Mouse (Mus musculus): ENCODE measurements around the gene Gm45785. TPM values are rescaled to one million over a fixed set of nuclear protein-coding genes. Genes with fewer than 3 reads are reported as not detected.

Gm45785 gene
- polyA plus RNA-seq, 1 experiment from 2014 or later, result 0.18 TPM

DNA sequence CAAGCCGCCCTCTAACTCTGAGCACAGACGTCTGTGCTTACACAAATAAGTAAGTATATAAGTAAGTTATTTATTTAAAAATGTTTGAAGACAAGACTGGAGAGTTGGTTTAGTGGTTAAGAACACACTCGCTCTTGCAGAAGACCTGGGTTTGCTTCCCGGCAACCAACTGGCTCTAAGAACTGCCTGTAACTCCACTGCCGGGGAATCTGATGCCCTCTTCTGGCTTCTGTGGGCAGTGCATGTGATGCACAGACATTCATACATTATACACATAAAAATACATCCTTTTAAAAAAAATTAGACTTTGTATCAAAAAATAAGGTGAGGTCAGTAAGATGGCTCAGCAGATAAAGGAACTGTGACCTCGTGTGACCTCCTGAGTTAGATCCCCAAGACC, 45.6 kb downstream of the Gm45785 start:
- no peak overlapping the region for H3K4me3 ChIP-seq (replicated peaks; ENCODE audit: low read depth, low read length)
- WGBS, result 90% methylated on average over 6 of the region's 6 CpGs
- ATAC-seq (replicated peaks; ENCODE audit: low FRiP score, low read depth), result no peak

DNA sequence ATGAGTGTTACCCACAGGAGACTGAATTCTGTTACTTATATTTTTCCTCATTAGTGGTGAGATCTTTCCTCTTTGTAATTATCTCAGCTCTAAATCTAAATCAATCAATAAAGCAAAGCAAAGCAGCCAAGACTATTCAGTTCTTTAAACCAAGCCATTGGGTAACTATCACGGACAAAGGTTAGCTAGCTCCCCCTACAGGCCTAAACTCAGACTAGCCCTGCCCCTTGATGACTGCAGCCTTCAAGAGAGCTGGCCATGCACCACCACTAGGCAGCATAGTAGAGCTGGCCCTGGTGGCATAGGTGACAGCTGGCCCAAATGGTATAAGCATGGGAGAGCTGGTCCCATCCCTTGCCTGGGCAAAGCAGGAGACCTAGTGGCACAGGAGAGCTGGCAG, 50.4 kb downstream of the Gm45785 start:
- TF ChIP-seq CTCF (IDR thresholded peaks at IDR 0.05; ENCODE audit: low read depth), result peak; percentile 73
- Histone ChIP-seq H3K9me3 (replicated peaks; ENCODE audit: low read length) (no peaks in the 10 kb centered on the region), H3K27me3 (ENCODE audit: insufficient read depth, low read length) (no peaks in the 10 kb centered on the region), H3K4me2 (ENCODE audit: low read length) (no peak overlapping the region), H3K27ac (no peak overlapping the region), H3K4me3 (replicated peaks; ENCODE audit: low read depth, low read length) (no peak overlapping the region), H3K36me3 (ENCODE audit: insufficient read depth, low read length) (no peaks in the 10 kb centered on the region), H3K9ac (ENCODE audit: low read depth, low read length) (no peak overlapping the region), H3K4me1 (replicated peaks; ENCODE audit: insufficient read depth, low read length) (no peaks in the 10 kb centered on the region)
- no peak for ATAC-seq (replicated peaks; ENCODE audit: low FRiP score, low read depth)
- peak; percentile 47 for DNase-seq (ENCODE audit: low spot score)
- WGBS, result 25% methylated on average over 1 of the region's 1 CpGs

More for the DNA sequence above, 45.6 kb downstream of the Gm45785 start:
- no peak overlapping the region for H3K9ac ChIP-seq (ENCODE audit: low read depth, low read length)
- H3K36me3 ChIP-seq (ENCODE audit: insufficient read depth, low read length), result 0 out of 2 replicates have a peak, but pooled peaks cover 3% of the 10 kb centered on the region
- no peak for DNase-seq (ENCODE audit: low spot score)
- no peaks in the 10 kb centered on the region for H3K9me3 ChIP-seq (replicated peaks; ENCODE audit: low read length)
- no peak overlapping the region for H3K4me2 ChIP-seq (ENCODE audit: low read length)
- no peaks in the 10 kb centered on the region for H3K27me3 ChIP-seq (ENCODE audit: insufficient read depth, low read length)
- no peak overlapping the region for H3K27ac ChIP-seq
- peak; percentile 40 for TF ChIP-seq CTCF (IDR thresholded peaks at IDR 0.05; ENCODE audit: low read depth)
- H3K4me1 ChIP-seq (replicated peaks; ENCODE audit: insufficient read depth, low read length), result no peaks in the 10 kb centered on the region

DNA sequence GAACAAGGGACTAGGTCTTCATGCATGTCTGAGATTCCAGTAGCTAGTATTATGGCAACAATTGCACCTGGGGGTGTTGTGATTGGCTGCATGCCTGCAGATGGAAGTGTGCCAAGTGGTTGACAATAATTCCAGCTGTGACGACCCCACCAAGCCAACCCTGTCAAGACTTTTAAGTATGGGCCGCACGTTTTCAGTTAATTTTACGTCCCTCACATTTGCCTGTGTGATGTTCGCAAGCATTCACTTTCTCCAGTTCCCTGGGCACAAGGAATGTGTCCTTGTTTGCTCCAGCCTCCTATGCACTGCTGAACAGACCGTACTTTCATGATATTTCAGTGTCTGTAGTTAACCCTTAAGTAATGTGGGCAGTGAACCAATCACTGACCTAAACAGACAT, 53.5 kb downstream of the Gm45785 start:
- Histone ChIP-seq H3K4me3 (replicated peaks; ENCODE audit: low read depth, low read length) (no peak overlapping the region), H3K4me1 (replicated peaks; ENCODE audit: insufficient read depth, low read length) (no peaks in the 10 kb centered on the region), H3K27me3 (ENCODE audit: insufficient read depth, low read length) (no peaks in the 10 kb centered on the region), H3K9ac (ENCODE audit: low read depth, low read length) (no peak overlapping the region), H3K27ac (no peak overlapping the region), H3K36me3 (ENCODE audit: insufficient read depth, low read length) (no peaks in the 10 kb centered on the region), H3K4me2 (ENCODE audit: low read length) (no peak overlapping the region), H3K9me3 (replicated peaks; ENCODE audit: low read length) (no peaks in the 10 kb centered on the region)
- ATAC-seq (replicated peaks; ENCODE audit: low FRiP score, low read depth), result 0 out of 2 replicates have a peak, but pooled peaks have one; percentile 52
- peak; percentile 17 for DNase-seq (ENCODE audit: low spot score)
- 19% methylated on average over 6 of the region's 6 CpGs for WGBS
- TF ChIP-seq CTCF (IDR thresholded peaks at IDR 0.05; ENCODE audit: low read depth), result no peak

DNA sequence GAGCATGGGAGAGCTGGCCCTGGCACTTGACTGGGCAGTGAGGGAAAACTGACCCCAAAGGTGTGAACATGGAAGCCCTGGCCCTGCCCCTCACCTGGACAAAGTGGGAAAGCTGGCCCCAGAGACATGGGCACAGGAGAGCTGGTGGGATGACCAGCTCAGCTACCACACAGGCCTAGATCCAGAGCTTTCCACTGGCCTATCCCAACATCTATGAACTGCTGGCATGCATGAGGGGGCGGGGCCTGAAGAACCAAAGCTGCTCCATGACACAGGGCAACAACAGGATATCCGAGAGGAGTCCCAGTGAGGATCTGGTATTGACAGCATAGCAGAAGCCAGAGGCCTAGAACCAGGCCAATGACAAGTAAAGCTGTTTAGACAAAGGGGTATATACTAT, 57.9 kb downstream of the Gm45785 start:
- no peak overlapping the region for H3K9ac ChIP-seq (ENCODE audit: low read depth, low read length)
- no peaks in the 10 kb centered on the region for H3K27me3 ChIP-seq (ENCODE audit: insufficient read depth, low read length)
- H3K27ac ChIP-seq, result no peak overlapping the region
- no peaks in the 10 kb centered on the region for H3K36me3 ChIP-seq (ENCODE audit: insufficient read depth, low read length)
- 54% methylated on average over 2 of the region's 2 CpGs for WGBS
- DNase-seq (ENCODE audit: low spot score) (no peak), ATAC-seq (replicated peaks; ENCODE audit: low FRiP score, low read depth) (no peak)
- H3K4me3 ChIP-seq (replicated peaks; ENCODE audit: low read depth, low read length), result no peak overlapping the region
- no peak for TF ChIP-seq CTCF (IDR thresholded peaks at IDR 0.05; ENCODE audit: low read depth)
- H3K4me1 ChIP-seq (replicated peaks; ENCODE audit: insufficient read depth, low read length), result no peaks in the 10 kb centered on the region
- H3K9me3 ChIP-seq (replicated peaks; ENCODE audit: low read length), result no peaks in the 10 kb centered on the region
- H3K4me2 ChIP-seq (ENCODE audit: low read length), result no peak overlapping the region

DNA sequence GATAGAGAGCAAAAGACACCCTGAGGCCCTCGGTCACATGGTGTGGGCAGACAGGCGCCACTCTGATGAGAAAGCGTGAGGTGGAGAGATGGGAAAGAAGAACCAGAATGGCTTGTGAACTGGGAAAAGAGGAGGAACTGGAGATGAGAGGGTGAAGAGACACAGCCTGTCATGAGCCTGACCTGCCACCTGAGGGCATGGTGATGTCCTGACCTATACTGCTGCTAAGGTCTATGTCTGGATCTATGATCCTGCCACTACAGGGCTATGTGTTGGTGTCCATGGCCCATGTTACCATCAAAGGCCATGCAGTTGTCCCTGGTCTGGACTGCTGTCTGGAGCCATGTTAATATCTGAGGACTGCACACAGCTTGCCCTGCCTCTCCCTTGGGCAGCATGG, 58.5 kb downstream of the Gm45785 start:
- H3K27ac ChIP-seq, result no peak overlapping the region
- no peaks in the 10 kb centered on the region for H3K27me3 ChIP-seq (ENCODE audit: insufficient read depth, low read length)
- no peak overlapping the region for H3K4me2 ChIP-seq (ENCODE audit: low read length)
- no peak overlapping the region for H3K4me3 ChIP-seq (replicated peaks; ENCODE audit: low read depth, low read length)
- TF ChIP-seq CTCF (IDR thresholded peaks at IDR 0.05; ENCODE audit: low read depth), result no peak
- 92% methylated on average over 3 of the region's 3 CpGs for WGBS
- H3K9me3 ChIP-seq (replicated peaks; ENCODE audit: low read length), result no peaks in the 10 kb centered on the region
- no peaks in the 10 kb centered on the region for H3K4me1 ChIP-seq (replicated peaks; ENCODE audit: insufficient read depth, low read length)
- ATAC-seq (replicated peaks; ENCODE audit: low FRiP score, low read depth) (no peak; the same call in 1 of the 2 replicates), DNase-seq (ENCODE audit: low spot score) (no peak)
- H3K36me3 ChIP-seq (ENCODE audit: insufficient read depth, low read length), result no peaks in the 10 kb centered on the region
- H3K9ac ChIP-seq (ENCODE audit: low read depth, low read length), result no peak overlapping the region

DNA sequence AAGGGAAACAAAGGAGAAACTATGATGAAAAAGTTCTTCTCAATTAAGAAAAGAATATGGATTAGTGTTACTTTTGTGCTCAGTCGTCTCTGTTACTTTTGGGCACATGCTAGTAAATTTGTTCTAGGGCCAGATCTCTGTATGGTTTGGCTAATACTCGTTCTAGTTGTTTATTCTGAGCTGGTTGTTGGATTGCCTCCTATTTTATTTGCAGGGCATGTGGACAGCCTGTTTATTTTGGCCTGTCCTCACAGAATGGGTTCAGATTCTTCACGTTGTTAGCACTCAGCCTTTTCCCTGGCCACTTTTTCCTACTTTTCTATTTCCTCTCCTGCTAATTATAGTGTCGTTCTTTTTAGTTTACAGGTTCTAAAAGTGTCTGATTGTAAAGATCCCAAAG, 62.6 kb downstream of the Gm45785 start:
- H3K36me3 ChIP-seq (ENCODE audit: insufficient read depth, low read length), result no peaks in the 10 kb centered on the region
- no peak for ATAC-seq (replicated peaks; ENCODE audit: low FRiP score, low read depth)
- no peak for DNase-seq (ENCODE audit: low spot score)
- 53% methylated on average over 4 of the region's 4 CpGs for WGBS
- no peak overlapping the region for H3K9ac ChIP-seq (ENCODE audit: low read depth, low read length)
- H3K27me3 ChIP-seq (ENCODE audit: insufficient read depth, low read length), result no peaks in the 10 kb centered on the region
- no peaks in the 10 kb centered on the region for H3K4me1 ChIP-seq (replicated peaks; ENCODE audit: insufficient read depth, low read length)
- TF ChIP-seq CTCF (IDR thresholded peaks at IDR 0.05; ENCODE audit: low read depth), result no peak
- no peak overlapping the region for H3K4me2 ChIP-seq (ENCODE audit: low read length)
- no peak overlapping the region for H3K4me3 ChIP-seq (replicated peaks; ENCODE audit: low read depth, low read length)
- no peaks in the 10 kb centered on the region for H3K9me3 ChIP-seq (replicated peaks; ENCODE audit: low read length)
- H3K27ac ChIP-seq, result no peak overlapping the region

DNA sequence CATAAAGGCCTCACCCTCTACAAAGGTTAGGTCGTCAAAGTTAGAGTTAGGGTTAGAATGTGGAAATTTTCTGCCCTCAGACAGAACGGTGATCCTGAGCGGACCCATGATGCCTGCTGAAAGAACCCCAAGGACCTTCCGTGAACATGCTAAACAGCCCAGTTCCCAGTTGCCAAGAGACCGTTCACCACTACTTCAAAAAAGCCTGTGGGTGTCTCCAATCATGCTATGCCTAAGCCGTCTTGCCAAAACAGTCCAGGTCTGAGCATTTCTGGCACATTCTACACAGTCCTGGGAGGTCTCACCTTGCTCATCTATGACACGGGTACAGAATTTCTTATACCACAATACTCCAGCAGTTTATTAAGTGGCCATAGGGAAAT, 68.1 kb downstream of the Gm45785 start:
- H3K9ac ChIP-seq (ENCODE audit: low read depth, low read length), result no peak overlapping the region
- H3K36me3 ChIP-seq (ENCODE audit: insufficient read depth, low read length), result no peaks in the 10 kb centered on the region
- H3K4me3 ChIP-seq (replicated peaks; ENCODE audit: low read depth, low read length), result no peak overlapping the region
- no peak for TF ChIP-seq CTCF (IDR thresholded peaks at IDR 0.05; ENCODE audit: low read depth)
- WGBS, result 86% methylated on average over 7 of the region's 7 CpGs
- H3K4me2 ChIP-seq (ENCODE audit: low read length), result no peak overlapping the region
- no peak for DNase-seq (ENCODE audit: low spot score)
- no peaks in the 10 kb centered on the region for H3K27me3 ChIP-seq (ENCODE audit: insufficient read depth, low read length)
- no peaks in the 10 kb centered on the region for H3K9me3 ChIP-seq (replicated peaks; ENCODE audit: low read length)
- ATAC-seq (replicated peaks; ENCODE audit: low FRiP score, low read depth), result no peak
- H3K27ac ChIP-seq, result no peak overlapping the region
- no peaks in the 10 kb centered on the region for H3K4me1 ChIP-seq (replicated peaks; ENCODE audit: insufficient read depth, low read length)

Measured in kidney, postnatal 0 days (tissue).